Mouse (Mus musculus): ENCODE measurements around the gene Csad.
A peak's percentile ranks its signal among the peaks of the same experiment; 100 is the strongest.
"Not testable (repeated sequence)": the region's sequence is repeated elsewhere in the genome, so short reads cannot be mapped to it uniquely, and the experiment has no call there.

The Csad gene

GRCm38 (mm10) chr15:102156836-102157235 lies 47.7 kb downstream of the Csad start:
- no peak for DNase-seq

GRCm38 (mm10) chr15:102155006-102155405 lies 49.5 kb downstream of the Csad start:
- DNase-seq: not testable (repeated sequence)

- DNase-seq: no peak
Measured at GRCm38 (mm10) chr15:102152646-102153045, 51.9 kb downstream of the Csad start.

- DNase-seq: peak; percentile 49
Measured at GRCm38 (mm10) chr15:102150301-102151135, 54.0 kb downstream of the Csad start, which contains the start of gene Soat2. Soat2 (plus strand) TSS chr15:102150526.

- DNase-seq: peak; percentile 45
Measured at GRCm38 (mm10) chr15:102149561-102149960, 55.0 kb downstream of the Csad start.

- no peak for DNase-seq
Measured at GRCm38 (mm10) chr15:102147674-102148402, 56.7 kb downstream of the Csad start.

- peak; percentile 56 for DNase-seq
Measured at GRCm38 (mm10) chr15:102146882-102147281, 57.6 kb downstream of the Csad start.

- no peak for DNase-seq
Measured at GRCm38 (mm10) chr15:102146089-102146488, 58.4 kb downstream of the Csad start.

- DNase-seq: no peak
Measured at GRCm38 (mm10) chr15:102145330-102145729, 59.2 kb downstream of the Csad start.

- no peak for DNase-seq
Measured at GRCm38 (mm10) chr15:102144726-102145125, 59.8 kb downstream of the Csad start.

- DNase-seq: no peak
Measured at GRCm38 (mm10) chr15:102144274-102144711, 60.2 kb downstream of the Csad start, which contains the start of gene Igfbp6. Igfbp6 (plus strand) TSS chr15:102144362.

- DNase-seq: no peak
Measured at GRCm38 (mm10) chr15:102142914-102143912, 61.3 kb downstream of the Csad start.

- DNase-seq: no peak
Measured at GRCm38 (mm10) chr15:102141120-102141519, 63.4 kb downstream of the Csad start.

GRCm38 (mm10) chr15:102136129-102136758 lies 68.3 kb downstream of the Csad start, which contains the start of gene Spryd3:
Spryd3 (minus strand) TSS chr15:102136234.
- peak; percentile 98 for DNase-seq

GRCm38 (mm10) chr15:102135522-102136128 lies 68.9 kb downstream of the Csad start:
- no peak for DNase-seq

GRCm38 (mm10) chr15:102134709-102135108 lies 69.8 kb downstream of the Csad start:
- DNase-seq: no peak

- DNase-seq: peak; percentile 40
Measured at GRCm38 (mm10) chr15:102133314-102133713, 71.2 kb downstream of the Csad start.

All from kidney, postnatal 14 days (tissue).